Mouse (Mus musculus) left cerebral cortex, postnatal 14 days (tissue): ENCODE results near the gene Polr3h. TPM values are rescaled to one million over a fixed set of nuclear protein-coding genes. Genes with fewer than 3 reads are reported as not detected.

ENCODE experiments used
- DNase-seq, 2 experiments: peaks; one replicate each; pipeline ENCODE4 v3.0.0; 2021 to 2022; ENCODE audit warnings: low spot score in 2 of 2, mixed read lengths in 1 of 2
- intact Hi-C: fragments of 180-260 bp; cut with DNase I; formaldehyde crosslinking; loops from one replicate; pipeline ENCODE4 v1.15.1; 2025
- total RNA-seq, 2 experiments: library from RNA; stranded (reverse); gene quantifications; 2 replicates each; pipeline ENCODE4 v1.2.3; 2021

Gene Polr3h
- total RNA-seq, 2 experiments from 2014 or later = 52.8 to 53.9 TPM

- no peak for DNase-seq
- intact Hi-C loops = no loop called here
Measured at GRCm38 (mm10) chr15:81952310-81952709, 26.3 kb upstream of the Polr3h start.

DNA sequence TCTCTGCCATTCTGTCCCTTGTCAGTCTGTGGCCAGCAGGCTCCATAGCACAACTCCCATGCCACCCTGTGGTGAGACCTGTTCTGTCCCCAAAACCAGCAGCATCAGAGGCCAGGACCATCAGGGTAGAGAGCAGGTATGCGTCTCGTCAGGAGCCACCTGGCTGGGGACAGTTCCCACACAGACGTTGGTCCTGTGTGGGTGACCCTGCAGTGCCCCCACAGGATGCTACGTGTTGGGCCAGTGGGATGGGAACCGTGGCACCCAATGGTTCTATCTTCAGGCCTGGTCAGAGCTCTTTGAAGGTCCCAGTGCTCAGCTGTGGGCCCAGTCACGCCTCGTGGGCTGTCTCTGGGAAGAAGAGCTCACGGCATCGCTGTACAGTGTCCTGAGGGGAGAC is 25.1 kb upstream of the Polr3h start:
- no peak for DNase-seq
- intact Hi-C loops = no loop called here

DNA sequence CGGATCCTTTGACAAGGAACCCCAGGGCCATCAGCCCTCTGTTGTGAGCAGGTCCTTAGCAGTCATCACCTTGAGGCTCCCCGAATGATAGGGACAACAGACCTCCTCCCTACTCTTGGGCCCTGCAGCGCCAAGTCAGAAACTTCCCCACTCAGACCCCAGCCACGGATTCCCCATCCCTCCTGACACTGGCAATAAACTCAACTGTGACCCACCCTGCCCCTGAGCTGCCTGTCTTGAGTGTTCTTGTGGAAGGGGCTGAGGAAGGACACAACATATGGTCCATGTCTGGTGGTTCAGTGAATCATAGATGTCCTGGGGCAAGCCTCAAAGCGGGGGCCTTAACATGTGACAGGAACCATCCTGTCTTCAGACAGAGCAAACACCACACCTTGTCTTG is 24.7 kb upstream of the Polr3h start:
- intact Hi-C loops = no loop called here

GRCm38 (mm10) chr15:81949476-81950131 is 23.6 kb upstream of the Polr3h start:
- DNase-seq = no peak
- intact Hi-C loops = no loop called here

More for the DNA sequence above, 24.7 kb upstream of the Polr3h start:
- DNase-seq = no peak

- intact Hi-C loops = no loop called here
- no peak for DNase-seq
Measured at GRCm38 (mm10) chr15:81949076-81949475, 23.0 kb upstream of the Polr3h start.

- no peak for DNase-seq
- intact Hi-C loops = no loop called here
Measured at GRCm38 (mm10) chr15:81943176-81943749, 17.2 kb upstream of the Polr3h start.

DNA sequence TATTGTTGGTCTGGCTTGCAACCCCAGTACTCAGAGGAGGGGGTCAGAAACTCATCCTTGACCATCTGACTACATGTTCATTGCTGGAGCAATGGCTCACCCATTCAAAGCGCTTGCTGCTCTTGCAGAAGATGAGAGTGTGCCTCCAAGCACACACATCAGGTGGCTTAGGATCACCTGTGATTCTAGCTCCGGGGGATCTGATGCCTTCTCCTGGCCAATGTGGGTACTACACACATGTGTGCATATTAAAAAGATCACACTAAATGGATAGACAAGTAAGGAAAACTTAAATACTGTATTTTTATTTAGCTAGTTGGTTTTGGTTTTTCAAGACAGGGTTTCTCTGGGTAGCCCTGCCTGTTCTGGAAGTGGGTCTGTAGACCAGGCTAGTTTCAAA is 15.0 kb upstream of the Polr3h start:
- DNase-seq = no peak
- intact Hi-C loops = no loop called here

DNA sequence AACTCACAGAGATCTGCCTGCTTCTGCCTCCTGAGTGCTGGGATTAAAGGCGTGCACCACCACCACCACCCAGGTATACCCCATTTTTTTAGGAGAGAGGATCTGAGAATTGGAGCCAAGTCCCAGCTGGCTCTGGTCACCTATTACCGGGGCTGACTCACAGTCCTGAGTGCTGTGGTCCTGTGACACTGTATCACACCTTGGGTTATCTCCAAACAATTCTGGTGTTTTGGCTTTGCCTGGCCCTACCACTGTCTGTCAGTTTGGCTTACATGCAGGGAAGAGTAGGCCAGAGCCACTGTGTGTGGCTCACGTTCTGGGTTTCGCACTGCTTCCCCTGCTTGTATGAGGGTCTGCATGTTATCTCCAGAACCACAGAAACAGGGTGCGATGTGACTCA is 14.2 kb upstream of the Polr3h start:
- intact Hi-C loops = no loop called here
- no peak for DNase-seq

- no peak for DNase-seq
- intact Hi-C loops = loop anchor here (5.0 kb wide), 1 partner anchor 48 kb away; the partner anchor contains the start of gene Xrcc6
Measured at GRCm38 (mm10) chr15:81939774-81940173, 13.7 kb upstream of the Polr3h start.

DNA sequence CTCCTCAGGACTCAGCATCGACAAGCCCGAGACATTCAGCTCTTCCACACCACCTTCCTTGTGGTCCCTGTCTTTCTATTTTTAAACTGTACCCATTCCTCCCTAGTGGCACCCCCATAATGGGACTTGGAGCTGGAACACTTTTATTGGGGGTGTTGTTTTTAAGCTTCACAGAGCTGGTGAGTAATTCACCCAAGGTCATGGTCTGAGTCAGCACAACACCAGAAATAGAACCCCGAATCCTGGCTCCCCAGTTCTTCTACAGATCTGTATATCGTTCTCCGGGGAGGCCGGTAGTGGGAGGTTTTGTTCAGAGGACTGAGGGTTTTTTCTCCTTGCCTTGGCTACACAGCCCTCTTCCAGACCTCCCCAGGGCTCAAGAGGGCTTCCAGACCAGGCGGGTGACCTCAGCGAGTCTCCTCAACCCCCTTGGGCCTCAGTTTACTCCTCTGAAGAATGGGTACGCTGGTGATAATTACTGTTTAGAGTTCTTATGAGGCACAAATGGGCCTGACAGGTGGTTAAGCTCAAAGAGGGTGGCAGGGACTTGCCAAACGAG is 13.2 kb upstream of the Polr3h start:
- no peak for DNase-seq
- intact Hi-C loops = loop anchor here (5.0 kb wide), 1 partner anchor 48 kb away; the partner anchor contains the start of gene Xrcc6

- intact Hi-C loops = loop anchor here (5.0 kb wide), 1 partner anchor 49 kb away; the partner anchor contains the start of gene Xrcc6
- peak; percentile 40 to 68 for DNase-seq
Measured at GRCm38 (mm10) chr15:81938246-81938645, 12.2 kb upstream of the Polr3h start.

DNA sequence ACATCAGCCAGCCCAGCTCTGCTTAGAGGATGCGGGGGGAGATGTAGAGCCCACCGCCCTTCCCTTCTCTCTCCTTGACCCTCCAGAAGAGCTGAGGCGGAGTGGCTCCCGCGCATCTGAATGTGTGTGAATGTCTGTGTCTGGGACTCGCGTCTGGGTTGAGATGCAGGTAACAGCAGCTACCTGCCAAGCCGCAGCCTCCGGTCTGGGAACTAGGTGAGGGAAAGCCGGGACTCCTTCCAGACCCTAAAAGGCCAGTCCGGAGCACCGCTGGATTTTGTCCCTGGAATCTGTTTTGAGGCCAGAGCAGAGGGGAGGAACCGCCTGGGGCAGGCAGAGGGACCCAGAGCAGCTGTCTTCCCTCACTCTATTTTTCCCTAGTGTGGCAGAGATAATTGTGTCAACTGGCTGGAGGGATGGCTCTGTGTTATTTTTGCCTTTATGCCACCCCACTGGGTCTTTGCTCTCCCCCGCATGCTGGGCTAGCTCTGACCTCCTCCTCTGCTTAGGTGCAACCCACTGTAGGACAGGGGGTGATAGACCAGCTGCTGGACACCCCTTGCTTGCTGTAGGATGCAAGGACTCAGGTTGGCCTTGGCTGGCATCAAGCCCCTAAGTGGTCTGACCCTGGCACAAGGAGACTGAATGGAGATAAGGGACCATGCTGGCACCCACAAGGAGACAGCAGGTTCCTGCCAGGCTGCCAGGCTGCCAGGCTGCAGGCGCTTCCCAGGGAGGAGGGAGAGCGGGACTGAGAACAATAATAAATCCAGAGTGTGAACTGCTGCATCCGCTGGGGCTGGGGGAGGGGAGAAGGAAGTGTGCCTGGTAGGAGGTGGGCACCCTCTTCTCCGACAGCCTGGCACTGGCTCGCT is 11.3 kb upstream of the Polr3h start:
- DNase-seq = peak; percentile 73 to 82
- intact Hi-C loops = loop anchor here (5.0 kb wide), 1 partner anchor 50 kb away; the partner anchor contains the start of gene Xrcc6

DNA sequence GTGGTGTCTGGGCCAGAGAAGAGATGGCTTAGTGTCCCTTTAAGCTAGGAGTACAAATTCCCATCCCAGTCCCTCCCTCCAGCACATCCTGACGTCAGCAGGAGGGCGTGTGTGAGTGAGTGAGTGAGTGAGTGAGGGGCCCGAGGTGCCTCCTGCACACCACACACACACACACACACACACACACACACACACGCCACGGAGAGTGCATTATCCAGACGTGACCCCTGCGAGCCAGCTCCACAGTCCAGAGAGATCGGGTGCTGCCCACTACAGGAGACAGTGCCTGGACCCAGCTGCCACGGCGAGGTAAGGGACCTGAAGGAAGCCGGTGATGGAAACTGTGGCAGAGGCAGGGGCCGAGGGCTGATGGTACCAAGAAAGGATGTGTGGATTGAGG is 10.6 kb upstream of the Polr3h start, which contains the start of gene Csdc2:
Gene Csdc2, plus strand, starts transcription at position 81 of the 400 bp plus-strand sequence.
- peak; percentile 58 to 62 for DNase-seq
- intact Hi-C loops = loop anchor here (5.0 kb wide), 1 partner anchor 51 kb away; the partner anchor contains the start of gene Xrcc6

DNA sequence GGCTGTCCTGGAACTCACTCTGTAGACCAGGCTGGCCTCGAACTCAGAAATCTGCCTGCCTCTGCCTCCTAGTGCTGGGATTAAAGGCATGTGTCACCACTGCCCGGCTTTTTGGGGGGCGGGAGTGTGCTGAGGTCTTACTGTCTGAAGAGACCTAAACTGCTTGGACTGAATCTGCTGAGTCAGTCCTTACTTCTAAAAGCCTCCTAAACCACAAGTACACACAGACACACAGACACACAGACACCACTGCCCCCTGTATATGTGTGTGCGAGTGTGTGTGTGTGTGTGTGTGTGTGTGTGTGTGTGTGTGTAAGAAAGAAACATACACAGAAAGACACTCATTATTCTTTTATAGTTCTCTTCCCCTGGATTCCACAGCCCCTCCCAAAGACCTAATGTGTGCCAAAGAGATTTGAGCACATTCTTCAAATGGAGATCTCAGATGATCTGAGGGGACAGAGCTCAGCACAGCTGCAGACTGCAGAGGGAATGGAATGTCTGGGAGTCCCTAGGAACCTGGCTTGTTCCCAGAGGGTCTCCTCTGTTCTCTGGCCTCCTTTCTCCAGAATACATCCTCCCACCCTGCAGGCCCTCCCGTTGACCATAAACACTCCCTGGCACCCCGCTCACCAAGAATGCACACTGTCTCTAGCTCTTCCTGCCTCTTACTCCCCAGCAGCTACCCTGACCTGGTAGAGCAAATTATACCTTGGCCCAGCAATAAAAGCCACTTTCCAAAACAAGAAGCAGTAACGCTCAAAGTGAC is 10.0 kb upstream of the Polr3h start:
- intact Hi-C loops = loop anchor here (5.0 kb wide), 1 partner anchor 51 kb away; the partner anchor contains the start of gene Xrcc6
- DNase-seq = no peak

- intact Hi-C loops = no loop called here
Measured at GRCm38 (mm10) chr15:81933986-81934385, 7.9 kb upstream of the Polr3h start.

GRCm38 (mm10) chr15:81932951-81933470 is 7.0 kb upstream of the Polr3h start:
- peak; percentile 78 to 88 for DNase-seq

More at GRCm38 (mm10) chr15:81933986-81934385, 7.9 kb upstream of the Polr3h start:
- DNase-seq = no peak

DNA sequence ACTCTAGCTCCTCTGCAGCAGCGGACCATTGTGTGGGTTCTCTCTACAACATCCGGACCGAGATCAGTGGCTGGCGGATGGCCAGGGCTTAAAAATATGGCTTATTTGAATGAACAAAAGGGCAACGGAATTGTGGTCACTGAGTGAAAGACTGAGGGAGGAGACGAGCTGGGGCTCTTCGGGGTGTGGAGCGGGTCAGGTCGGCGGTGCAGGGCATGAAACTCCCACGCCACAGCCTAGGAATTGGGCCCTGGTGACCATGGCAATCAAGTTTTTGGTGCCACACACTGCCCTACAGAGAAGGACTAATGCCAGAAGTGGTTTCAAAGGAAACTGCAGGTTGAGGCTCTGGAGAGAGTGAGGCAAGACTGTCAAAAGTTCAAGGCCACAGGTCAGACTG is 2.2 kb upstream of the Polr3h start:
- DNase-seq = no peak
- intact Hi-C loops = no loop called here

More at GRCm38 (mm10) chr15:81932951-81933470, 7.0 kb upstream of the Polr3h start:
- intact Hi-C loops = no loop called here

DNA sequence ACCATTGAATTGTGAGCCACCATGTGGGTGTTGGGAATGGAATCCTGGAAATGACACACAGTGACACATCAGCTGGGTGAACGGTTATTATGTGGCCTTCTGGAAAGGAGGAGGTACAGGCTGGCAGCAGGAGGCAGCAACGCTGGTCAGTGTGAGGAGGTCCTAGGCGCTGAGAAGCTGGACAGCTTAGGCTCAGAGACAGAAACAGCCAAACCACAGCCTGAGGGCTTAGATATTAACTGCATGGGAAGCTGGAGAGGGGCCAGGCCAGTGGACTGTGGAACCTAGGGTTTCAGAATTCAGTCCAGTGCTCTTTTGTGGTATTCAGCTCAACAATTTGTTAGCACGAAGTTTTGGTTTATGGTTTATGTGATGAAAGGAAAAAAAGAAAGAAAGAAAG is 1.7 kb upstream of the Polr3h start:
- DNase-seq = no peak
- intact Hi-C loops = no loop called here

DNA sequence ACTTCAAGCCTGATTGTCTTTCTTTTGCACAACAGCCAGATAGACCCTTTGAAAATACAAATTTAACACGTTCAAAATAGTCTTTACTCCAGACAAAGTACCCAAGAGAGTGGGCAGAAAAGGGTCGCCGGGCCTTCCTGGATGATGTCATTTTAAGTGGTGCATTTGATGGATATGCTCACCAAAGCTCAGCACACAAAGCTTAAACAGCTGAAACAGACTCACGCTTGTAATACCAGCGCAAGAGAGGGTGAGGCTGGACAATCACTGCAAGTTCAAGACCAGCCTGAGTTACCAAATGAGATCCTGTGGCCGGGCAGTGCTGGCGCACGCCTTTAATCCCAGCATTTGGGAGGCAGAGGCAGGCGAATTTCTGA is 394 bp upstream of the Polr3h start:
- DNase-seq = no peak
- intact Hi-C loops = no loop called here
